8 mouse cellular contexts compared by ENCODE assay signal in the genomic region with DNA sequence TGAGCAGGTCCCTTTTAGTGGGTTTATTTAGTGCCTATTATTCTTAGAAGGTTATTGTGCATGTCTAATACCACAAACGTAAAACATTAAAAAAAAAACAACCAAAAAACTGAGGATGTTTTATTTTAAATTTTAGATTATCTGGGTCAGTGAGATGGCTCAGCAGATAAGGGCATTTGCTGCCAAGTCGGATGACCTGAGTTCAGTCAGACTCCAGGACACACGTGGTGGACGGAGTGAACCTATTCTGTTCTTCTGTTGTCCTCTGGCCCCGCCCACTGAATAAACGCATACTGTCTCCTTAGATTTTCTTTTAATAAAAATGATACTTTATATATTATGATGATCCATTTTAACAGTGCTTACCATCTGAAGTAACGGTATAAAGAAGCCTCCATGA. TPM values are rescaled to one million over a fixed set of nuclear protein-coding genes. Genes with fewer than 3 reads are reported as not detected.
DNase-seq lines count a peak whose midpoint lies in the region; ATAC-seq and TF ChIP-seq lines count a peak whose summit lies in the region.

No protein-coding gene starts in this region.

- WGBS in heart, embryonic 14.5 days: 41% methylated on average over 7 of the region's 7 CpGs
- 56% methylated on average over 7 of the region's 7 CpGs for WGBS in limb, embryonic 13.5 days

- peak overlapping the region; percentile 60 for H3K9ac ChIP-seq in ES-Bruce4 (ENCODE audit: low read depth, poor library complexity, severe bottlenecking)
- H3K9ac ChIP-seq in heart, embryonic 14.5 days (ENCODE audit: low read length): peak overlapping the region; percentile 88
- H3K9ac ChIP-seq in limb, embryonic 13.5 days: no peak overlapping the region

- TF ChIP-seq CTCF in ES-Bruce4 (IDR thresholded peaks at IDR 0.05; ENCODE audit: low read depth, low read length): no peak

- peak; percentile 22 to 23 for DNase-seq in cerebellum, adult 18-20 months
- DNase-seq in right cerebral cortex, postnatal 4 days: no peak
- no peak for DNase-seq in layer of hippocampus, adult 11-12 months (ENCODE audit: low spot score)
- no peak for DNase-seq in lung, postnatal 14 days

- TF ChIP-seq EP300 in ES-Bruce4 (IDR thresholded peaks at IDR 0.05; ENCODE audit: insufficient read depth, low read depth, low read length): no peak

- H3K4me3 ChIP-seq in ES-Bruce4 (ENCODE audit: low read depth, low read length): 0 out of 2 replicates have a peak overlapping the region, but pooled peaks have one; percentile 28
- H3K4me3 ChIP-seq in heart, embryonic 14.5 days (ENCODE audit: control insufficient read depth in 1 of 2, insufficient read depth in 1 of 2, low read depth in 1 of 2, low read length in 2 of 2): peak overlapping the region in 1 of 2 experiments; percentile 90; a peak in 3 of 4 replicates
- peak overlapping the region; percentile 92 for H3K4me3 ChIP-seq in limb, embryonic 13.5 days

- no peak for ATAC-seq in cerebellum, adult (ENCODE audit: insufficient number of reproducible peaks, low FRiP score, low TSS enrichment)
- ATAC-seq in heart, embryonic 14.5 days (ENCODE audit: insufficient number of reproducible peaks, insufficient read depth, low FRiP score, low read depth): no peak
- ATAC-seq in limb, embryonic 13.5 days (ENCODE audit: low FRiP score, low read depth): no peak

- no peak for TF ChIP-seq POLR2A in ES-Bruce4 (IDR thresholded peaks at IDR 0.05; ENCODE audit: insufficient read depth, low read length)

- H3K36me3 ChIP-seq in ES-Bruce4 (ENCODE audit: control insufficient read depth, insufficient read depth, low read length, poor library complexity, severe bottlenecking): peaks cover 2% of the 10 kb centered on the region; the same call in 1 of the 2 replicates
- H3K36me3 ChIP-seq in heart, embryonic 14.5 days (ENCODE audit: control insufficient read depth, insufficient read depth, low read length): 0 out of 2 replicates have a peak, but pooled peaks cover 3% of the 10 kb centered on the region
- H3K36me3 ChIP-seq in limb, embryonic 13.5 days: 0 out of 2 replicates have a peak, but pooled peaks cover 4% of the 10 kb centered on the region

- H3K27ac ChIP-seq in ES-Bruce4 (ENCODE audit: insufficient read depth, low read length): no peak overlapping the region
- H3K27ac ChIP-seq in heart, embryonic 14.5 days (replicated peaks in 1 of 2; ENCODE audit: control insufficient read depth in 1 of 2, insufficient read depth in 1 of 2, low read depth in 2 of 2, low read length in 2 of 2): no peak overlapping the region; a peak in 1 of 4 replicates
- H3K27ac ChIP-seq in limb, embryonic 13.5 days: no peak overlapping the region

- no peaks in the 10 kb centered on the region for H3K27me3 ChIP-seq in ES-Bruce4 (ENCODE audit: control insufficient read depth, insufficient read depth, low read length, poor library complexity, severe bottlenecking)
- H3K27me3 ChIP-seq in heart, embryonic 14.5 days (ENCODE audit: control insufficient read depth, insufficient read depth, low read length): no peaks in the 10 kb centered on the region
- no peaks in the 10 kb centered on the region for H3K27me3 ChIP-seq in limb, embryonic 13.5 days

- H3K4me2 ChIP-seq in heart, embryonic 14.5 days (ENCODE audit: low read length): peak overlapping the region; percentile 76
- H3K4me2 ChIP-seq in limb, embryonic 13.5 days (replicated peaks): peak overlapping the region; percentile 80

- H3K4me1 ChIP-seq in ES-Bruce4 (ENCODE audit: control insufficient read depth, insufficient read depth, low read length): no peaks in the 10 kb centered on the region
- peaks cover 0 to 22% of the 10 kb centered on the region in 2 experiments; a peak in 2 of 4 replicates for H3K4me1 ChIP-seq in heart, embryonic 14.5 days (ENCODE audit: control insufficient read depth in 2 of 2, insufficient read depth in 2 of 2, low read length in 2 of 2)
- H3K4me1 ChIP-seq in limb, embryonic 13.5 days: peaks cover 9% of the 10 kb centered on the region

- H3K9me3 ChIP-seq in ES-Bruce4 (replicated peaks; ENCODE audit: control insufficient read depth, insufficient read depth, low read length, poor library complexity, severe bottlenecking): no peaks in the 10 kb centered on the region
- H3K9me3 ChIP-seq in heart, embryonic 14.5 days (ENCODE audit: control insufficient read depth, low read length): peaks cover 6% of the 10 kb centered on the region; the same call in 1 of the 2 replicates
- peaks cover 3% of the 10 kb centered on the region; the same call in 1 of the 2 replicates for H3K9me3 ChIP-seq in limb, embryonic 13.5 days

RNA-seq across cellular contexts. Expression of a gene that starts 1.2 kb away (rescaled TPM):
- 110 and 117 TPM in 2 replicates for polyA plus RNA-seq in ES-Bruce4 (2011; ENCODE audit: insufficient read depth, insufficient read length, low read depth, missing spikeins)
- polyA plus RNA-seq in heart, embryonic 14.5 days (2014; fragmentation: Nextera tagmentation; extraction: Ambion mirVana): 250 and 263 TPM in 2 replicates
- 154 and 156 TPM in 2 replicates for polyA plus RNA-seq in limb, embryonic 13.5 days (2015; fragmentation: Nextera tagmentation; extraction: Ambion mirVana)

RNA-seq across cellular contexts. Expression of a gene that starts 1.3 kb away (rescaled TPM):
- polyA plus RNA-seq in ES-Bruce4 (2011; ENCODE audit: insufficient read depth, insufficient read length, low read depth, missing spikeins): 103 and 107 TPM in 2 replicates
- 63.2 and 72.3 TPM in 2 replicates for polyA plus RNA-seq in heart, embryonic 14.5 days (2014; fragmentation: Nextera tagmentation; extraction: Ambion mirVana)
- polyA plus RNA-seq in limb, embryonic 13.5 days (2015; fragmentation: Nextera tagmentation; extraction: Ambion mirVana): 78.5 and 78.9 TPM in 2 replicates

Comparison
In these comparisons a context has a peak if more than half of its experiments do, and no peak if none do; other contexts are left out.
1. DNase-seq: peak in cerebellum, adult 18-20 months (2 of 2); none in right cerebral cortex, postnatal 4 days (single experiment), layer of hippocampus, adult 11-12 months (single experiment) and lung, postnatal 14 days (single experiment).